Mouse (Mus musculus) cerebellum, postnatal 36 days (tissue): ENCODE results near the gene Insrr.
"Not testable (repeated sequence)": the region's sequence is repeated elsewhere in the genome, so short reads cannot be mapped to it uniquely, and the experiment has no call there.

Experiments
- DNase-seq, 2 experiments: peaks; one replicate each; pipeline ENCODE4 v3.0.0; 2021 to 2022; ENCODE audit warnings: mixed read lengths in 2 of 2

The Insrr gene

DNA sequence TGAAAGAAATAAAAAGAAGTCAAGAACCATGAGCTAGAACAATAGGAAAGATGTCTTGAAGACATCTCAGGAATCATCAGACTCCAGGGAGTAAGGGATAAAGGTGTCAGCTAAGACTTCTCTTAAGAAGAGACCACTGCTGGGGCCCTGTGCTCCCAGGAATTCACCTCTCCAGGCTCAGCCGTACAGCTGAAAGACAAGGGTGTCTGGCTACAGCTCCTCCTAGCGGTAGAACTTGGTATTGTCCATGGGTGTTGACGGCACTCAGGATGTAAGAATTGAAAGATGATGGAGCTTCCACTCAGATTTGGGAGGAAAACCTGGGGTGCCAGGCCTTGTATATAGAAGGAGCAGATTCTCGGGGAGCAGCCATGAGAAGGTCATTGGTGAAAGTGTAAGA, 41.9 kb downstream of the Insrr start:
- peak; percentile 72 to 79 for DNase-seq

- no peak for DNase-seq
These were observed 44.1 kb downstream of the Insrr start for GRCm38 (mm10) chr3:87840858-87841257.

GRCm38 (mm10) chr3:87844981-87845380, 48.2 kb downstream of the Insrr start:
- no peak for DNase-seq

DNA sequence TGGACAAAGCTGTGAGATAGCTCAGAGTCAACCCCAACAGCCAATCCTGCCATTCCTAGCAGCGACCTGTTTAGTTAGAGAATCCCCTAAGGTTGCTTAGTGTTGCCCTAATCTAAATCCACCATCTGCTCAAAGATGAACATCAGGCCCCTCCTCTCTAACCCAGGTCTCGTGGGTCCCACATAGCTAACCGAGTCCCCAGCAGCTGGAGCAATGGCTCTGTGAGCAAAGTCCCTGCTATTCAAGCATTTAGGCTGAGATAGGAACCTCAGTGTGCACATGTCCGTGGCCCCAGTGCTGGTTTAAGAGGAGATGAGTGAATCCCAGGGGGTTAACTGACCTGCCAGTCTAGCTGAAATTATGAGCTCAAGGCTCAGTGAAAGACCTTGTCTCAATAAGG, 49.4 kb downstream of the Insrr start:
- DNase-seq = no peak

DNA sequence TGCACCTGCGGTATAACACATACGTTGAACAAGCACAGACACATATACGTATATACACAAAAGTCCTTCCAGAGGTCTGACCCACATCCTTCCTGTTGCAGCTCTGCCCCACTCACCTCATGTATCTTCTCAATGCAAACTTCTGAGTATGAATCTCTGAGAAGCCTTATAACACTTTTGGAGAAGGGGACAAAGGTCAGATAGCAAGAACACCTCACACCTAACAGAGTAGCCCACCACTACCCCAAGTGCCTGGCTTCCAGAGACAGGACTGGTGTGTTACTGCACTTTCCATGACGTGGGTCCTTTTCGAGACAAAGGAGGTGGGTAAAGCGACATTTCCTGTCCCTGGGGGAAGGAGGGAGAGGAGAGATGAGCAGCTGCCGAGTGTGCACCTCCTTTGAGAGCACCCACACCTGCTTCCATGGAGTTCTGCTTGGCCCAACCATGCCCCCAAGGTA, 49.9 kb downstream of the Insrr start, which contains the start of gene Sh2d2a:
Sh2d2a (plus strand) TSS at position 106 of the 461 bp plus-strand sequence.
- no peak for DNase-seq

- no peak for DNase-seq
These were observed 50.9 kb downstream of the Insrr start for GRCm38 (mm10) chr3:87847680-87848079.

DNA sequence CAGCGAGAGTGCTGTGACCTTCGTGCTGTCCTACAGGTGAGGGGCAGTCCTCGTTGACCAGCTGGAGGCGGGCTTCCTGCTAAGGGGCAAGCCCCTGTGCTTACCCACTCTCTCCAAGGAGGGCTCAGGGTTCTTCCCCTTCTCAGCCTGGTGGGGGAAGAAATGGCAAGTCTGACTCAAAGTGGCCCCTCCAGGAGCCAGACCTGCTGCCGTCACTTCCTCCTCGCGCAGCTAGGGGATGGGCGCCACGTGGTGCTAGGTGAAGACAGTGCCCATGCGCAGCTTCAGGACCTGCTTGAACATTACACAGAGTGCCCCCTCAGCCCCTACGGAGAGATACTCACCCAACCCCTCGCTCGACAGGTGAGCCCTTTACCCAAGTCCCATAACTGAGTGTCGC, 52.4 kb downstream of the Insrr start:
- no peak for DNase-seq

DNA sequence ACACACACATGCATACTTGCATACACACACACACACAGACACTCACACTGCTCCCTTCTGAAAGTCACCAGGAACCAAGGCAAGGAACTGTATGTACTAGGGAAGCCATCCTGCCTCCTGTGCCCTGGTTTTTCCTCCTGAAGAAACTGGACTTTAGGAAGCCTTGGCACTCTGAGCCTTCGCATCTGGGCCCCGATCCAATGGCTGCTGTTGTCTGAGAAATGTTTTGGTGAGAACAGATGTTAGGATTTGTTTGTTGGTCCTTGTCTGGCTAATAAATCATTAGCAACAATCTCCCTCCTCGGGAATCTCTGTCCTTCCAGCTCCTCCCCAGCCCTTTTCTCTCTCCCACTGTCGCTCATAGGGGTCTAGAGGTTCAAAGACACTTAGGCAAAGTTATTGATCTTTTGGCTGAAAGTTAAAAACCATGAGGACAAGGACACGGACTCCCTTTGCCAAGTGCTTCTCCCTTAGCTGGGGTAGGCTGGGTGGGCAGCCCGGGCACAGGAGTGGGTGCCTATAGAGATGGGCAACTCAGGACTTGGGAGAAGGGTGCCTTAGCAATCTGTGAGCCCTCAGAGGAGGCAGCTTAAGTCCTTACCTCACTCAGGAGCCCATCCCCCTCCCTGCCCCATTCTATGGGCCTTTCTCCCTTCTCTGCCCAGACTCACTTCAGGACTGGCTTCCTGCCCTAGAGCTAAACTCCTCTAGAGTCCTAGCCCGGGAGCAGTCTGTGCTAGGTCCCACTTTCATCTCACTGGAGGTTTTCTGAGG, 58.2 kb downstream of the Insrr start:
- DNase-seq = no peak

GRCm38 (mm10) chr3:87855936-87856335, 59.2 kb downstream of the Insrr start:
- DNase-seq = no peak

DNA sequence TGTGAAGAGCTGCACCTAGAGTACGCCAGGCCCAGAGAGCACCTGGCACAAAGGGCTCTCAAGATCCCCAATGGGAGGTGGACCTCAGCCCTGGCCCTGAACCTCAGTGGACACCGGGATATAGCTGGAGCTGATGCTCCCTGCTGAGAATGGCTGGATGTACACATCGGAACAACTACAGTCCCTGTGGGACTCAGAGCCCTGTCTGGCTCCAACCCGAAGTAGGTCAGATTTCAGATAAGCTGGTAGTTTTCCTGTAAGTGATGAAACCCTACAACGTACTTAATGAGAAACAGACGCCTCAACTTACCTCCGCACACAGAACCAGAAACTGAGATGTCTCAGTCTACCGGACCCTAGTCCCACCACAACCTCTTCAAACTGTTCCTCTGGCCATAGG, 60.9 kb downstream of the Insrr start:
- no peak for DNase-seq

- DNase-seq = peak; percentile 45 to 60
These were observed 63.1 kb downstream of the Insrr start for GRCm38 (mm10) chr3:87859813-87860212.

DNA sequence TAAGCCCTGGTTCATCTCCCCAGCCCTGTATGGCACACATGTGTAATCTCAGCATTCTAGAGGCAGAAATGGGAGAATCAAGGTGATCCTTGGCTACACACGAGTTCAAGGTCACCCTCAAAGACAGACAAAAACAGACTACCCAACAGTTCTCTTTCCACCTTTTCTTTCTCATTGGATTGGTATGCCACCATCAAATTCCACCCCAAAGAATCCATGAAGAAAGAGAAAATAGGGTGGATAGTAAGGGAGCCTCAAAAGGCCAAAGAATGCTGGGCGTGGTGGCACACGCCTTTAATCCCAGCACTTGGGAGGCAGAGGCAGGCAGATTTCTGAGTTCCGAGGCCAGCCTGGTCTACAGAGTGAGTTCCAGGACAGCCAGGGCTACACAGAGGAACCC, 67.4 kb downstream of the Insrr start:
- not testable (repeated sequence) for DNase-seq
